Mouse (Mus musculus): ENCODE measurements around the gene Adamts5. TPM values are rescaled to one million over a fixed set of nuclear protein-coding genes. Genes with fewer than 3 reads are reported as not detected.

Adamts5 gene
- polyA plus RNA-seq (2015; fragmentation: Nextera tagmentation; extraction: Ambion mirVana) = 5.5 and 6.2 TPM in 2 replicates

DNA sequence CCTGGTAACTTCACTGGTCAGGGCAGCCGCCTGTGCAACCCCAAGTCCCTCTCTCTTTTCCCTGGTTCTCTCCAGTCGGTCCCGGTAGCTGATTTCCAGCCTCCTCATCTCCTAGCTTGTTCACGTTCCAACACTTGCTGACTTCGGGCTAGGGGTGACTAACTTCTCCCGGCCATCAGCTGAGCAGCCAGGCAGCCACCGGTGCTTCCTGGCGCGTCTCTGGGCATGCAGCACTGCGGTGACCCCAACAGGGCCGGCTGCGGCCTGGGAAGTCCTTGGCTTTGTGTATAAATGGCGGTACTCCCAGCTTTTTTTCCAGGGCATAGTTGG lies at the start of gene Adamts5:
Gene Adamts5, minus strand, starts transcription at position 248 of the 330 bp plus-strand sequence.
- Histone ChIP-seq H3K4me2 (peak within 1 kb of the TSS; percentile 95), H3K27ac (replicated peaks) (peak within 1 kb of the TSS; percentile 69), H3K4me3 (peak within 1 kb of the TSS; percentile 63), H3K36me3 (no peaks in the 10 kb centered on the region), H3K9ac (peak within 1 kb of the TSS; percentile 78), H3K4me1 (replicated peaks) (peaks cover 26% of the 10 kb centered on the region), H3K9me3 (no peaks in the 10 kb centered on the region), H3K27me3 (peaks cover 33% of the 10 kb centered on the region)
- ATAC-seq (ENCODE audit: low read depth) = 0 out of 2 replicates have a peak, but pooled peaks have one; percentile 3
- 4% methylated on average over 13 of the region's 13 CpGs for WGBS

DNA sequence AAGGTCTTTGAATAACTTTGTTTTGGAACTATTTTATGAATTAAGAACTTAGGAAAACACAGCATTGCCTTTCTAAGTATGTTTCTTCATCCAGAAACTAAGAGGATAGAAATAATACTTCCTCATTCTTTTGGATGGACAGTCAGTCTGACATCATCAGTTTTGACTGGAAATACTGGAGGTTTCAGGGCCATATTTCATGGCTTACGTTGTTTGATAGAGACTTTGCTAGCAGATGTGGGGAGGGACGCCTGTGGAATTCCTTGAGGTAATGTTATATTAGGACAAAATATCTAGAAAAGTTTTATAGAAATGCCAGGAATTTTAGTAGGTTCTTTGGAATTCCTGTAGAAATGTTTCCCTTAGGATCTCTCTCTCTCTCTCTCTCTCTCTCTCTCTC lies 48.7 kb upstream of the Adamts5 start:
- no peaks in the 10 kb centered on the region for H3K36me3 ChIP-seq
- H3K27ac ChIP-seq (replicated peaks) = no peak overlapping the region
- no peaks in the 10 kb centered on the region for H3K4me1 ChIP-seq (replicated peaks)
- H3K27me3 ChIP-seq = no peaks in the 10 kb centered on the region
- H3K4me2 ChIP-seq = no peak overlapping the region
- H3K9me3 ChIP-seq = no peaks in the 10 kb centered on the region
- H3K4me3 ChIP-seq = no peak overlapping the region
- 75% methylated on average over 2 of the region's 2 CpGs for WGBS
- no peak for ATAC-seq (ENCODE audit: low read depth)
- no peak overlapping the region for H3K9ac ChIP-seq

DNA sequence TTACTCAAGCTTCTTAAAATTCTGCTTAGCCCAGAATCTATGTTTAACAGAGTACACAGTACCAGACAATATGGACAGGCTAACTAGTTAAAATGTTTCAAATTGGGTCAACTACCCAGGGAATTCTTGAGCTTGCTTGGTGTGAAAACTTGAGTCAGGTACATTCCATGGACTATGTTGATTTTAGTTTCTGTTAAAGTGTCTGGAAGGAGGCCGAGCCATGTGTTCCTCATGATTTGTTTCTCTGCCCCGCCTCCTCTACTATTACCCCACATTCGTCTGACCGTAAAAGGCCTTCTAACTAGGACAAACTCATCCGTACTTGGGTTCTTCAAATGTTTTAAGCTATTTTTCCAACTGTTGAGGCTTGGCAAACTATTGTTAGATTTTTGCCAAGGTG lies 24.4 kb upstream of the Adamts5 start:
- H3K4me1 ChIP-seq (replicated peaks) = no peaks in the 10 kb centered on the region
- H3K4me3 ChIP-seq = no peak overlapping the region
- H3K4me2 ChIP-seq = no peak overlapping the region
- H3K36me3 ChIP-seq = no peaks in the 10 kb centered on the region
- no peaks in the 10 kb centered on the region for H3K27me3 ChIP-seq
- 82% methylated on average over 5 of the region's 5 CpGs for WGBS
- H3K9me3 ChIP-seq = no peaks in the 10 kb centered on the region
- no peak overlapping the region for H3K27ac ChIP-seq (replicated peaks)
- H3K9ac ChIP-seq = no peak overlapping the region
- ATAC-seq (ENCODE audit: low read depth) = no peak

DNA sequence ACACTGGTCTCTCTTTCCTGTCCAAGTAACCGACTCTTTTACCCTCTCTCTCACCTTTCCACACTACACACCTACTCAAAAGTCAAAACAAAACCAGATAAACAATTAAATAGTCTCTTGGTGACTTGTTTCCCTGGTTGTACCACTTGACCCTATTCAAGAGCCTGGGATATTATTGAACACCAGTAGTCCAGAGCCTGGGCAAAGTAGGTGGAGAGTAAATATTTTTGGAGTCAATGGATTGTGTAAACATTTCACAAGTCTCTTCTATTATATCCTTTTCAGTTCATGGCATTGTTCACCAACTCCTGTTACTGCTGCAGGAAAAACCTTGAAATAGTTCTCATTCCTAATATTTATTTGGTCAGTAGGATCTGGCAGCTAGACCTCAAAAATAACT lies 20.8 kb upstream of the Adamts5 start:
- Histone ChIP-seq H3K36me3 (no peaks in the 10 kb centered on the region), H3K27me3 (no peaks in the 10 kb centered on the region), H3K4me2 (no peak overlapping the region), H3K4me3 (no peak overlapping the region), H3K4me1 (replicated peaks) (no peaks in the 10 kb centered on the region), H3K9me3 (no peaks in the 10 kb centered on the region), H3K27ac (replicated peaks) (no peak overlapping the region), H3K9ac (no peak overlapping the region)
- no peak for ATAC-seq (ENCODE audit: low read depth)
- WGBS = 81% methylated on average over 1 of the region's 1 CpGs

DNA sequence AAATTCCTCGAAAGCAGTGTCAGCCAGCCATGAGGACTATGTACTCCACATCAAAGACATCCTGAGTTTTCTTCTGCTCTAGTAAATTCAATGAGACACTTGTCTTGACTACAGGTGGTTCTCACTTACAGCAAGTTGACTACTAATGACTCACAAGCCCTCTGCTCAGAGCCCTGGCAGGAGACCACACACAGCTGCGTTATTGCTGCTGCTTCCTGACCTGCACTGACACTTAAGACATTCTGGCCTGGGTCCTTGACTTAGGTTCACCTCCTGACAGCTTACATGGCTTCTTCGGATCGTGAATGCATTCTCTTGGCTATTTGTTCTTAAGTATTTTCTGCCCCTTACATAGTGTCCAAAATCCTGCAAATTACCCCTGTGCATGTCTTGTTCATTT lies 18.5 kb upstream of the Adamts5 start:
- Histone ChIP-seq H3K4me2 (no peak overlapping the region), H3K36me3 (no peaks in the 10 kb centered on the region), H3K4me3 (no peak overlapping the region), H3K9me3 (no peaks in the 10 kb centered on the region), H3K9ac (no peak overlapping the region), H3K27me3 (no peaks in the 10 kb centered on the region), H3K4me1 (replicated peaks) (no peaks in the 10 kb centered on the region), H3K27ac (replicated peaks) (no peak overlapping the region)
- WGBS = 85% methylated on average over 4 of the region's 4 CpGs
- no peak for ATAC-seq (ENCODE audit: low read depth)

DNA sequence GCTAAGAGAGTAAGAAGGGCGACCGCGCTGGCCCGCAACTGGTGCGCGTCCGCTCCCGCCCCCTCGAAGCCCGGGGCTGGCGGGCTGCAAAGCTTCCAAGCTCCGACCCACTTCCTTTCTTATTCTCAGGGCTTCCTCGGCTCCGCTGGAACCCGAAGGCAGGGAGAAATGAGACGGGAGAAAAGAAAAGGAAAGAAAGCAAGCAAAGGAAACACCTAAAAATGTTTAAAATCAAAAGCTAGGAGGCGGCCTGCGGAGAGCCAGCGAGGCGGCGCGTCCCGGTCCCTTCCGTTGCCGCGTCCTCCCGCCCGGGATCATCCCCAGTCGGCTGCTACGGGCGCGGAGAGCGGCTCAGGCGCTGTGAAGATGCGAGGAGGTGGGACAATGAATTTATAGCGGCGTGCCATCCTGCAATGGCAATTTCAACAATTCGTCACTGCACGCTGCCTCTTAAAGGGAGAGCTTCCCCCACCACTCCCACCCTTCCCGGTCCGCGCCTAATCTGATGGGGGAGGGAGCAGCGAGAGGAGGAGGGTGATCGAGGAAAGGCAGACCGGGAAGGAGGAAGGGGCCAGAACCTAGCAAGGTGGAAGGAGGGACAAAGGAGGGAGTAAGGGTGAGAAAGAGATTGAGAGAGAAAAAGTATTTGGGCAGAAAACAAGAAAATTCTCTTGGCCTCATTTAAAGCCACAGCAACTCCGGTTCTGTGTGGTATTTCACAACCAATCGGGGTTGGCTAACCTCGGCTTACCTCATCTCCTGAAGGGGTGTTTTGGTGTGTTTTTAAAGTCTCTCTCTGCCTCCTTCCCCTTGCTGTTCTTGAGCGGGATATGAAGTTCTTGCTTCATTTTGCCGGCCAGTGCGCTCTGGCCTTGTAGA lies 687 bp downstream of the Adamts5 start:
- peak; percentile 73 for ATAC-seq (ENCODE audit: low read depth)
- Histone ChIP-seq H3K27ac (replicated peaks) (peak overlapping the region; percentile 69), H3K4me2 (peak overlapping the region; percentile 95), H3K9me3 (no peaks in the 10 kb centered on the region), H3K36me3 (no peaks in the 10 kb centered on the region), H3K27me3 (peaks cover 34% of the 10 kb centered on the region), H3K4me1 (replicated peaks) (peaks cover 26% of the 10 kb centered on the region), H3K4me3 (peak overlapping the region; percentile 63), H3K9ac (peak overlapping the region; percentile 78)
- WGBS = under 1% methylated on average over 51 of the region's 51 CpGs

DNA sequence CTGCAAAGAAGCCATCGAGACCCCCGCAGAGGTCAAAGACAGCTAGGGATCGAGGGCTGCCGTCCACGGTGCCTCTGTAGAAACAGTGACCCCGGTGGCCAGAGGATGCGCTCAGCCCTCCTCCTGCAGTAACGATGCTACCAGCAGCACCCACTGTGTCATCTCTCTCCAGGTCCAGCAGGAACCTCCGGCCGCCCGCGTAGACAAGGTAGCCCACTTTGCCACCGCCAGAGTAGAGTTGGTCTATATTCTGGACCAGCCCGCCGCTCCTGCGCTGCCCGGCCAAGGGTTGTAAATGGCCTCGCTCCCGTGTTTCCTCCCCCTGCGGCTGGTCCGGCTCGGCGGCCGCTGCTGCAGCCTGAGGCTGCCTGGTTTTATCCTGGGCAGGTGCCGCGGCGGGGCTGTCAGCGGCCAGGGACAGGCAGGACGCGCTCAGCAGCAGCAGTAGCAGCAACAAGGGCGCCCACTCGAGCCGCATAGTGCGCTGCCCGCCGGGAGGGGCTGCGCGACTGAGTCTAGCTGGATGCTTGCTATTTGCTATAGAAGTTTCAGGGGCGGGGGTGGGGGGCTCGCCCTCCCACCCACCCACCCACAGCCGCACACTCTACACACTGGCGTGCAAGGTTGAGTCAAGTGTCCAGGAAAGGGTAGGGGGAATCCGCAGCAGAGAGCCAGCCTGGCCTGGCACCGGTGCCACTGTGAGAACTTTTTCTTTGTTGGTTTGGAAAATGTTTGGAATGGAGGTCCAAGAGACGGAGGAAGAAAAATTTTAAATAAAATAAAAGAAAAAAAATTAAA lies 1.6 kb downstream of the Adamts5 start:
- H3K27me3 ChIP-seq = peaks cover 34% of the 10 kb centered on the region
- no peaks in the 10 kb centered on the region for H3K9me3 ChIP-seq
- WGBS = under 1% methylated on average over 45 of the region's 45 CpGs
- peaks cover 26% of the 10 kb centered on the region for H3K4me1 ChIP-seq (replicated peaks)
- peak overlapping the region; percentile 63 for H3K4me3 ChIP-seq
- H3K27ac ChIP-seq (replicated peaks) = peak overlapping the region; percentile 39
- peak overlapping the region; percentile 78 for H3K9ac ChIP-seq
- H3K36me3 ChIP-seq = no peaks in the 10 kb centered on the region
- peak; percentile 83 for ATAC-seq (ENCODE audit: low read depth)
- peak overlapping the region; percentile 95 for H3K4me2 ChIP-seq

DNA sequence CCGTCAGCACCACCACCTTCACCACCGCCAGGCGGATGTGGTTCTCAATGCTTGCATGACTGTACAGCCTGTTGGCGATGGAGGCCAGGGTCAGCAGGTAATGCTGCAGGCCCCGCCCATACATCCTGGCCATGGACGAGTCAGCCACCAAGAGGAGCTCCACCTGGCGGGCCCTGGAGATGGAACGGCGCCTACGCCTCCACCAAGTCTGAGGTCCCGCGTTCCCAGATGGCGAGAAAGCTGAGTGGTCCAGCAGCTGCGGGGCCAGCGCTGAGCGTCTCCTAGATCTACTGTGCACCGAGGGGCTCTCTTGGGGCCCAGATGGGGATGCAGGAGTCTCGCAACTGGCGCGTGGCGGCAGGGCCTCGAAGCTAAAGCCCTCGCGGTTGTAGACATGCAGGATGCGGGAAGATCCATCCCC lies 2.3 kb downstream of the Adamts5 start:
- Histone ChIP-seq H3K9me3 (no peaks in the 10 kb centered on the region), H3K4me2 (peak overlapping the region; percentile 95)
- 15% methylated on average over 25 of the region's 25 CpGs for WGBS

DNA sequence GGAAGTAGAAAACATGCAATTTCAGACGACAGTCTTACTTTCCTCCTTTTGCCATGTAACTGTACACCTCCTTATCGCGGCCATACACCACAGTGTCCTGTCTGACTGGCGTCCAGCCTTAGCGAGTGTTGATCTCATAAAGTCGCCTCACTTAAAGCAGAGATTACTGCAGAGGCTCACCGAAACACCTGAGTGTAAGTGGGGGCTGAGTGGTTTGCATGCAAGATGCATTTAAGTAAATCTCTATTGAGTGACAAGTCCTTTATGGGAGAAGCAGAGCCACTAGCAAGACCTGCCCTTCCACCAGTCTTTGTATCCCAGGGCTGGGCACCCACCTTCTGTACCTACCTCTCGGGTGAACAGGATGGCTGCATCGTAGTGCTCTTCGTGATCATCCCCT lies 2.8 kb downstream of the Adamts5 start:
- peak overlapping the region; percentile 63 for H3K4me3 ChIP-seq
- no peak overlapping the region for H3K27ac ChIP-seq (replicated peaks)
- WGBS = 82% methylated on average over 10 of the region's 10 CpGs
- no peaks in the 10 kb centered on the region for H3K36me3 ChIP-seq
- H3K9me3 ChIP-seq = no peaks in the 10 kb centered on the region
- no peak for ATAC-seq (ENCODE audit: low read depth)
- H3K4me1 ChIP-seq (replicated peaks) = peaks cover 26% of the 10 kb centered on the region
- peak overlapping the region; percentile 95 for H3K4me2 ChIP-seq
- H3K27me3 ChIP-seq = peaks cover 34% of the 10 kb centered on the region
- H3K9ac ChIP-seq = no peak overlapping the region

More for the DNA sequence above, 2.3 kb downstream of the Adamts5 start:
- H3K27me3 ChIP-seq = peaks cover 34% of the 10 kb centered on the region
- peak overlapping the region; percentile 78 for H3K9ac ChIP-seq
- H3K4me1 ChIP-seq (replicated peaks) = peaks cover 26% of the 10 kb centered on the region
- peak; percentile 42 for ATAC-seq (ENCODE audit: low read depth)
- peak overlapping the region; percentile 63 for H3K4me3 ChIP-seq
- no peaks in the 10 kb centered on the region for H3K36me3 ChIP-seq
- no peak overlapping the region; the same call in 1 of the 2 replicates for H3K27ac ChIP-seq (replicated peaks)

DNA sequence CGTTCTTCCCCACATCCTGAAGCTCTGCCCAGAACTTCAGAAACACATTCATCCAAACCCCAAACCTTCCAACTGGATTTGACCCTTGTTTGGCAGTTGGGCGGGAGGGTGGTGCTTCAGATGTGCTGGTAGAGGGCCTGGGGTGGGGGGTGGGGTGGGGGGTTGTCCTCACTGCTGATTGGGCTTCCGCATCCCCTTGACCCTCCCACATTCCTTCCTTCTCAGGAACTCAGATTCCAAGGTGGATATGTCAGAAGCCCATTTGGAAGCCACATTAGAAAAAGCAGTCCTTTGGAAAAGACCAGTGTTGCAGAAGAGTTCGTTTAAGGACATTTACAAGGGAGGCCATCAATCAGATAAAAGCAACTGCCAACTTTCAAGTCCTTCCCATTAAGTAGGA lies 3.2 kb downstream of the Adamts5 start:
- H3K27me3 ChIP-seq = peaks cover 34% of the 10 kb centered on the region
- H3K27ac ChIP-seq (replicated peaks) = no peak overlapping the region
- ATAC-seq (ENCODE audit: low read depth) = no peak
- no peaks in the 10 kb centered on the region for H3K9me3 ChIP-seq
- peaks cover 26% of the 10 kb centered on the region for H3K4me1 ChIP-seq (replicated peaks)
- peak overlapping the region; percentile 95 for H3K4me2 ChIP-seq
- peak overlapping the region; percentile 63 for H3K4me3 ChIP-seq
- WGBS = 67% methylated on average over 4 of the region's 4 CpGs
- H3K36me3 ChIP-seq = no peaks in the 10 kb centered on the region
- H3K9ac ChIP-seq = no peak overlapping the region

DNA sequence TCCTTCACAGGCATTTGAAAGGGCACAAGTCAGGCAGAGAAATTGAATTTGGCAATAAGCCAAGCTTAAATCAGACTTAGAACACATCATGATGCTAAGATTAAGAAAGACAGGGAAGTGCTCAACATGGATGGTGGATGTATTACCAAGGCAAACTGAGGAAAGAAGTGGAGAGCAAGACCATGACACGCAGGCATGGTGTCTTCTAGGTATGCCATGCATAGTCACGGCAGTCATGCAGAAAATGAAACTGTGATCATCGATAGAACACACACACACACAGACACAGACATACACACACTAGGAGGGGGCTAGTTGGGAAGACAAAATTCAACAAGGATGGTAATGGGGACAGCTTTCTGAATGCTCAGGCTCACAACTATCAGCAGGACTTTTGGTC lies 3.8 kb downstream of the Adamts5 start:
- H3K9ac ChIP-seq = no peak overlapping the region
- H3K27ac ChIP-seq (replicated peaks) = no peak overlapping the region
- no peaks in the 10 kb centered on the region for H3K36me3 ChIP-seq
- H3K4me2 ChIP-seq = peak overlapping the region; percentile 95
- H3K9me3 ChIP-seq = no peaks in the 10 kb centered on the region
- peak overlapping the region; percentile 63 for H3K4me3 ChIP-seq
- peaks cover 26% of the 10 kb centered on the region for H3K4me1 ChIP-seq (replicated peaks)
- WGBS = 91% methylated on average over 3 of the region's 3 CpGs
- H3K27me3 ChIP-seq = peaks cover 36% of the 10 kb centered on the region
- ATAC-seq (ENCODE audit: low read depth) = no peak

DNA sequence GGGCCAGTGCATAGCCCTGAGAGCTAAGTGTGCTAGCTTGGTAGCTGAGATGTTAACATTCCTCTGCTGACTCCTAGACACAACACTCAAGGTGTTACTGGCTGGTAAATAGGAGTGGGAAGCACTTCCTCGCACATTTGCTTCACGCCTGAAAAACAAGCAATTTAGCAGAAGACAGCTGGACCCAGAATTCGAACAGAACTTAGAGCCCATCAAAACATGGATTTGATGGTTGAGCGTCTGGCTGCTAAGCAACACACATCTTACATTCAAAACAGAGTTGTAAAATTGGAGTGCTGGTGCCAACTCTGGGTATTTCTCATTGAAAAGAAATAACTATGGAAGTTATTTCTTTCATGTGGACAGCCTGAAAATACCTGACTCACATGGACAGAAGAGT lies 5.7 kb downstream of the Adamts5 start:
- Histone ChIP-seq H3K9ac (no peak overlapping the region), H3K4me3 (no peak overlapping the region), H3K4me2 (peak overlapping the region; percentile 18; the same call in 1 of the 2 replicates), H3K36me3 (no peaks in the 10 kb centered on the region), H3K9me3 (no peaks in the 10 kb centered on the region), H3K27me3 (peaks cover 34% of the 10 kb centered on the region), H3K4me1 (replicated peaks) (peaks cover 18% of the 10 kb centered on the region), H3K27ac (replicated peaks) (no peak overlapping the region)
- 81% methylated on average over 4 of the region's 4 CpGs for WGBS
- no peak for ATAC-seq (ENCODE audit: low read depth)
